Mouse (Mus musculus): ENCODE measurements at regions not wholly inside any gene's neighbourhood (a gene's known extent, or its start where the extent isn't known, plus 50 kb on each side); places are given as distances from the start of the nearest gene placed in this dataset.
A peak's percentile ranks its signal among the peaks of the same experiment; 100 is the strongest.

DNA sequence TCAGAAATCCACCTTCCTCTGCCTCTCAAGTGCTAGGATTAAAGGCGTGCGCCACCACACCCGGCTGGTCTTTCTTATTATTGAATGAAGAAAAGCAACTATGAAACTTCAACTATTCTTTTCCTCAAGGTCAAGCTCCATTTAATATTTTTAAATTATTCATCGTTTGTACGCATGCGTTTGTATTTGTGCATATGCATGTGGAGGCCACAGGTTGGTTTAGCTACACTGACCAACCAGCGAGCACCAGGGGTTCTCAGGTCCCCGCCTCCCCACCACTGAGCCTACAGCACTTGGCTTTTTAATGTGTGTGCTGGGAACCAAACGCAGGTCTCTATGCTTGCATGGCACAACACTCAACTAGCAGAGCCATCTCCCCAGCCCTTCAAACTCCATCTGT, 51.0 kb upstream of the Tmem252 start:
- Histone ChIP-seq H3K9ac (ENCODE audit: low read depth, low read length) (no peak overlapping the region), H3K4me3 (no peak overlapping the region), H3K4me1 (ENCODE audit: control insufficient read depth, insufficient read depth, low read length) (no peaks in the 10 kb centered on the region), H3K27me3 (ENCODE audit: control insufficient read depth, insufficient read depth, low read length) (no peaks in the 10 kb centered on the region), H3K79me2 (replicated peaks; ENCODE audit: control insufficient read depth, insufficient read depth, low read length) (no peaks in the 10 kb centered on the region), H3K36me3 (ENCODE audit: control insufficient read depth, insufficient read depth, low read length) (no peaks in the 10 kb centered on the region), H3K27ac (no peak overlapping the region)
- no peak for TF ChIP-seq POLR2A (IDR thresholded peaks at IDR 0.05; ENCODE audit: insufficient read depth, low read depth, low read length)
- TF ChIP-seq EP300 (IDR thresholded peaks at IDR 0.05; ENCODE audit: insufficient read depth, low read depth, low read length), result no peak
- no peak for TF ChIP-seq CTCF (IDR thresholded peaks at IDR 0.05)
- DNase-seq, result no peak
- intact Hi-C loops (cut with DNase I), result loop anchor here (1.0 to 5.0 kb wide), 2 partner anchors 249 to 265 kb away; no protein-coding TSS in a partner anchor
- WGBS, result 93% methylated on average over 9 of the region's 9 CpGs

DNA sequence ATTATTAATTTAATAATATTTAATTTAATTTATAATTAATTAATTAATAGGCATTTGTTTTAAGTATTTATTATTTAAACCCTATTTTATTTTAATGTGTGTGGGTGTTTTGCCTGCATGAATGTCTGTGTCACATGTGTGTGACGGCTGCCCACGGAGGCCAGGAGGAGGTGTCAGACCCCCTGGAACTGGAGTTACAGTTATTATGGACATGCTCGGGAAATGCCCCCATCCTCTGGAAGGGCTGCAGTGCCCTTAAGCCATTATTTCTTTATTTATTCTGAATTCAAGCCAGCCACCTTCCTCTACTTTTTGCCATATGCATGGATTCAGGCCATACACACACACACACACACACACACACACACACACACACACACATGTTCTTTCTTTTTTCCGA, 51.5 kb upstream of the Tmem252 start:
- no peak for DNase-seq
- Histone ChIP-seq H3K4me1 (ENCODE audit: control insufficient read depth, insufficient read depth, low read length) (no peaks in the 10 kb centered on the region), H3K27me3 (ENCODE audit: control insufficient read depth, insufficient read depth, low read length) (no peaks in the 10 kb centered on the region), H3K27ac (no peak overlapping the region), H3K4me3 (no peak overlapping the region), H3K36me3 (ENCODE audit: control insufficient read depth, insufficient read depth, low read length) (no peaks in the 10 kb centered on the region), H3K9ac (ENCODE audit: low read depth, low read length) (no peak overlapping the region), H3K79me2 (replicated peaks; ENCODE audit: control insufficient read depth, insufficient read depth, low read length) (no peaks in the 10 kb centered on the region)
- TF ChIP-seq CTCF (IDR thresholded peaks at IDR 0.05) (no peak), EP300 (IDR thresholded peaks at IDR 0.05; ENCODE audit: insufficient read depth, low read depth, low read length) (no peak), POLR2A (IDR thresholded peaks at IDR 0.05; ENCODE audit: insufficient read depth, low read depth, low read length) (no peak)
- WGBS, result 68% methylated on average over 4 of the region's 4 CpGs
- intact Hi-C loops (cut with DNase I), result loop anchor here (1.0 to 5.0 kb wide), 2 partner anchors 249 to 265 kb away; no protein-coding TSS in a partner anchor

- Histone ChIP-seq H3K9ac (ENCODE audit: low read depth, low read length) (no peak overlapping the region), H3K27me3 (ENCODE audit: control insufficient read depth, insufficient read depth, low read length) (no peaks in the 10 kb centered on the region), H3K4me1 (ENCODE audit: control insufficient read depth, insufficient read depth, low read length) (no peaks in the 10 kb centered on the region), H3K27ac (no peak overlapping the region), H3K4me3 (no peak overlapping the region), H3K79me2 (replicated peaks; ENCODE audit: control insufficient read depth, insufficient read depth, low read length) (no peaks in the 10 kb centered on the region), H3K36me3 (ENCODE audit: control insufficient read depth, insufficient read depth, low read length) (no peaks in the 10 kb centered on the region)
- WGBS, result 25% methylated on average over 8 of the region's 8 CpGs
- intact Hi-C loops (cut with DNase I), result loop anchor here (1.0 to 5.0 kb wide), 2 partner anchors 250 to 266 kb away; no protein-coding TSS in a partner anchor
- TF ChIP-seq POLR2A (IDR thresholded peaks at IDR 0.05; ENCODE audit: insufficient read depth, low read depth, low read length), result no peak
- peak; percentile 98; the same call in 1 of the 2 replicates for TF ChIP-seq CTCF (IDR thresholded peaks at IDR 0.05)
- DNase-seq, result peak; percentile 58 to 75
These were observed 52.1 kb upstream of the Tmem252 start for GRCm38 (mm10) chr19:24621610-24622220.

GRCm38 (mm10) chr19:24615762-24616310, 58.0 kb upstream of the Tmem252 start:
- Histone ChIP-seq H3K4me3 (no peak overlapping the region), H3K9ac (ENCODE audit: low read depth, low read length) (no peak overlapping the region), H3K27me3 (ENCODE audit: control insufficient read depth, insufficient read depth, low read length) (no peaks in the 10 kb centered on the region), H3K27ac (no peak overlapping the region), H3K36me3 (ENCODE audit: control insufficient read depth, insufficient read depth, low read length) (no peaks in the 10 kb centered on the region), H3K4me1 (ENCODE audit: control insufficient read depth, insufficient read depth, low read length) (no peaks in the 10 kb centered on the region), H3K79me2 (replicated peaks; ENCODE audit: control insufficient read depth, insufficient read depth, low read length) (no peaks in the 10 kb centered on the region)
- 73% methylated on average over 7 of the region's 7 CpGs for WGBS
- no peak for DNase-seq
- intact Hi-C loops (cut with DNase I), result no loop called here
- no peak for TF ChIP-seq EP300 (IDR thresholded peaks at IDR 0.05; ENCODE audit: insufficient read depth, low read depth, low read length)
- TF ChIP-seq POLR2A (IDR thresholded peaks at IDR 0.05; ENCODE audit: insufficient read depth, low read depth, low read length), result no peak
- no peak for TF ChIP-seq CTCF (IDR thresholded peaks at IDR 0.05)

GRCm38 (mm10) chr19:24607884-24608283, 52.2 kb upstream of the Pip5k1b start:
- Histone ChIP-seq H3K79me2 (replicated peaks; ENCODE audit: control insufficient read depth, insufficient read depth, low read length) (no peaks in the 10 kb centered on the region), H3K4me1 (ENCODE audit: control insufficient read depth, insufficient read depth, low read length) (no peaks in the 10 kb centered on the region), H3K27me3 (ENCODE audit: control insufficient read depth, insufficient read depth, low read length) (no peaks in the 10 kb centered on the region), H3K36me3 (ENCODE audit: control insufficient read depth, insufficient read depth, low read length) (no peaks in the 10 kb centered on the region), H3K4me3 (no peak overlapping the region), H3K9ac (ENCODE audit: low read depth, low read length) (no peak overlapping the region), H3K27ac (no peak overlapping the region)
- intact Hi-C loops (cut with DNase I), result no loop called here
- WGBS, result 73% methylated on average over 3 of the region's 3 CpGs
- DNase-seq, result no peak
- TF ChIP-seq CTCF (IDR thresholded peaks at IDR 0.05) (no peak), EP300 (IDR thresholded peaks at IDR 0.05; ENCODE audit: insufficient read depth, low read depth, low read length) (no peak), POLR2A (IDR thresholded peaks at IDR 0.05; ENCODE audit: insufficient read depth, low read depth, low read length) (no peak)

DNA sequence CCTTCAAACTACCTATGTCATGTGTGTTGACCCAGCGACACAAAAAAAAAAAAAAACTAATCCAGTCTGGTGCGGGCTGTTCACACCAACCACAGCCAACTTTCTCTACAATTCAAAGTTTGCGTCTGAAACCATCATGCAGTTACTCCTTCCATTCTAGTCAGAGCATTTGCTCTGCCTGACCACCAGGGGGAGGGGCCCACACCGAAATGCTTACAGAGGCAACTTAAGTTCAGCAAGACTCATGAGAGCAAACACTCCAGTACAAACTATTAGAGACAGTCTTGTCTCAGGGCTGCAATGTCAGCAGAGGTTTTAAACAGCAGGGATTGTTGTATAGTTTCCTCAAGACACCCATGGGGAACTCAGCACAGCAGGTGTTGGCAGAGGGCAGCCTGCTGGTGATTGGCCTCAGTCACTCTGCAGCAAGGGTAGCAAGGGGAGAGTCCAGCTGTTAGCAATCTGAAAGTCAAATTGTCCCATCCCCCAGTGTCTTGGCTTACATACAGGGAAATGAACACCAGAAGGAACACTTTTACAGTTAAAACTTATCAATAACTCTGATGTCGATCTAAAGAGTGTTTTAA, 50.8 kb upstream of the Pip5k1b start:
- Histone ChIP-seq H3K27me3 (ENCODE audit: control insufficient read depth, insufficient read depth, low read length) (no peaks in the 10 kb centered on the region), H3K79me2 (replicated peaks; ENCODE audit: control insufficient read depth, insufficient read depth, low read length) (no peaks in the 10 kb centered on the region), H3K27ac (no peak overlapping the region), H3K9ac (ENCODE audit: low read depth, low read length) (no peak overlapping the region), H3K36me3 (ENCODE audit: control insufficient read depth, insufficient read depth, low read length) (no peaks in the 10 kb centered on the region), H3K4me1 (ENCODE audit: control insufficient read depth, insufficient read depth, low read length) (no peaks in the 10 kb centered on the region), H3K4me3 (no peak overlapping the region)
- intact Hi-C loops (cut with DNase I), result no loop called here
- TF ChIP-seq EP300 (IDR thresholded peaks at IDR 0.05; ENCODE audit: insufficient read depth, low read depth, low read length) (no peak), CTCF (IDR thresholded peaks at IDR 0.05) (peak; percentile 65)
- 68% methylated on average over 5 of the region's 5 CpGs for WGBS
- no peak for DNase-seq

Data from heart, adult 2 months (tissue).